Mouse (Mus musculus): ENCODE data around the gene Spag6. TPM values are rescaled to one million over a fixed set of nuclear protein-coding genes. Genes with fewer than 3 reads are reported as not detected.
A peak's percentile ranks its signal among the peaks of the same experiment; 100 is the strongest.

Spag6 gene
- polyA plus RNA-seq, 1 experiment from 2014 or later, result 0.09 TPM

DNA sequence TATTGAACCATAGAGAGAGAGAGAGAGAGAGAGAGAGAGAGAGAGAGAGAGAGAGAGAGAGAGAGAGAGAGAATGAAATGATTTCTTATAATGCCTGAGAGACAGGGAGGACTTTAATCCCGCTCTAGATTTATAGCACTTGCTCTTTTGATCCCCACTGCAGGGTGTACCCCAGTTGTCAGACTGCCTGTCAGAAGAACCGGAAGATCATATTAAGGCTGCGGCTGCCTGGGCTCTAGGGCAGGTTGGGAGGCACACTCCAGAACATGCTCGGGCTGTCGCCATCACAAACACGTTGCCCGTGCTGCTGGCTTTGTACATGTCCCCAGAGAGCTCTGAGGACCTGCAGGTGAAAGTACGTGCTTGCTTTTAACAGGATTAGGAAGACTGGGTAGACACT lies 43.2 kb downstream of the Spag6 start:
- no peak overlapping the region for H3K9ac ChIP-seq (ENCODE audit: low read length)
- H3K27ac ChIP-seq (ENCODE audit: low read length), result no peak overlapping the region
- no peaks in the 10 kb centered on the region for H3K9me3 ChIP-seq (replicated peaks; ENCODE audit: control insufficient read depth, low read length)
- H3K4me3 ChIP-seq (replicated peaks; ENCODE audit: low read length), result no peak overlapping the region
- ATAC-seq (ENCODE audit: insufficient read depth, low FRiP score), result no peak
- no peaks in the 10 kb centered on the region for H3K36me3 ChIP-seq (ENCODE audit: control insufficient read depth, insufficient read depth, low read length)
- WGBS, result 65% methylated on average over 8 of the region's 8 CpGs
- H3K27me3 ChIP-seq (ENCODE audit: control insufficient read depth, insufficient read depth, low read length), result no peaks in the 10 kb centered on the region
- H3K4me2 ChIP-seq (ENCODE audit: low read depth, low read length), result no peak overlapping the region
- no peaks in the 10 kb centered on the region for H3K4me1 ChIP-seq (ENCODE audit: control insufficient read depth, insufficient read depth, low read length)

DNA sequence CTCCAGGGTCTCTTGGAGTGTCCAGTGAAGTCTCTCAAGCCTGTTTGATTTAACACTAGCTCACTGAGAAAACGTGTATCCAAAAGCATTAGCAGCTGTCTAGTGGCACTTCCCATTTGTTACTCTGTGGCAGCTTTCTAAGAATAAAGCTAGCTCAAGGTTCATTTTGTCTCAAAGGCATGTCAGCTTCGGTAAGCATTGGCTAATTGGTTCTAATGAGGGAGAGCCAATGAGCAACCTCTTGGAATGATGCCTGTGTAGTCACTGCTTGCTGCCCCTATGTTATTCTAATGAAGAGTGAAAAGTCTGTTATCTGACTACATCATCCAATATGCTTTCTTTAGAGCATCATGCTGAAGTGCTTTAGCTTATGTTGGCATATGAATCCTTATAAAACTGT lies 45.4 kb downstream of the Spag6 start:
- no peak overlapping the region for H3K4me3 ChIP-seq (replicated peaks; ENCODE audit: low read length)
- ATAC-seq (ENCODE audit: insufficient read depth, low FRiP score), result no peak
- no peaks in the 10 kb centered on the region for H3K4me1 ChIP-seq (ENCODE audit: control insufficient read depth, insufficient read depth, low read length)
- H3K36me3 ChIP-seq (ENCODE audit: control insufficient read depth, insufficient read depth, low read length), result no peaks in the 10 kb centered on the region
- no peaks in the 10 kb centered on the region for H3K27me3 ChIP-seq (ENCODE audit: control insufficient read depth, insufficient read depth, low read length)
- H3K27ac ChIP-seq (ENCODE audit: low read length), result no peak overlapping the region
- no peaks in the 10 kb centered on the region for H3K9me3 ChIP-seq (replicated peaks; ENCODE audit: control insufficient read depth, low read length)
- WGBS, result 50% methylated on average over 2 of the region's 2 CpGs
- H3K4me2 ChIP-seq (ENCODE audit: low read depth, low read length), result no peak overlapping the region
- no peak overlapping the region for H3K9ac ChIP-seq (ENCODE audit: low read length)

- Histone ChIP-seq H3K4me3 (replicated peaks; ENCODE audit: low read length) (no peak overlapping the region), H3K27ac (ENCODE audit: low read length) (no peak overlapping the region), H3K4me1 (ENCODE audit: control insufficient read depth, insufficient read depth, low read length) (no peaks in the 10 kb centered on the region), H3K36me3 (ENCODE audit: control insufficient read depth, insufficient read depth, low read length) (no peaks in the 10 kb centered on the region), H3K4me2 (ENCODE audit: low read depth, low read length) (no peak overlapping the region), H3K9me3 (replicated peaks; ENCODE audit: control insufficient read depth, low read length) (no peaks in the 10 kb centered on the region), H3K27me3 (ENCODE audit: control insufficient read depth, insufficient read depth, low read length) (no peaks in the 10 kb centered on the region), H3K9ac (ENCODE audit: low read length) (no peak overlapping the region)
- no peak for ATAC-seq (ENCODE audit: insufficient read depth, low FRiP score)
- 44% methylated on average over 2 of the region's 2 CpGs for WGBS
These were observed 62.3 kb downstream of the Spag6 start for GRCm38 (mm10) chr2:18756144-18756543.

DNA sequence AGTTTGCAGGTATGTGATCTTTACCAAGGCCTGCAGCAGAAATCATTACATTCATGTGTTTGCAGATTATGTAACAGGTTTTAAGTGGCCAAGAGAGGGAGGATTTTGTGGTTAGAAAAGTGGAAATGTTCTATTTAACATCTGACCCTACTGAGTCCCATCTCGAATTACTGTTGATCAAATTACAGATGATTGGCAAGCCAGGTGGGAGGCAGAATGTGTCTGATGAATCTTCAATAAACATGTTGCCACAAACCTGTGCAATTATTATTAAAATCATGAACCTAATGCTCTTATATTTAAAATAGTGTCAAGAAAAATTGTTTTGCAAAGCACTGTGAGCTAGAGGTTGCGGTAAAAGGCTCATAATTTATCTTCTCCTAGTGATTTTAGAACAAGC lies 71.0 kb downstream of the Spag6 start:
- no peaks in the 10 kb centered on the region for H3K9me3 ChIP-seq (replicated peaks; ENCODE audit: control insufficient read depth, low read length)
- H3K27ac ChIP-seq (ENCODE audit: low read length), result no peak overlapping the region
- no peaks in the 10 kb centered on the region for H3K36me3 ChIP-seq (ENCODE audit: control insufficient read depth, insufficient read depth, low read length)
- no peak overlapping the region for H3K4me2 ChIP-seq (ENCODE audit: low read depth, low read length)
- 0 out of 2 replicates have a peak, but pooled peaks cover 3% of the 10 kb centered on the region for H3K4me1 ChIP-seq (ENCODE audit: control insufficient read depth, insufficient read depth, low read length)
- 71% methylated on average over 2 of the region's 2 CpGs for WGBS
- no peak for ATAC-seq (ENCODE audit: insufficient read depth, low FRiP score)
- H3K9ac ChIP-seq (ENCODE audit: low read length), result no peak overlapping the region
- H3K4me3 ChIP-seq (replicated peaks; ENCODE audit: low read length), result no peak overlapping the region
- no peaks in the 10 kb centered on the region for H3K27me3 ChIP-seq (ENCODE audit: control insufficient read depth, insufficient read depth, low read length)

GRCm38 (mm10) chr2:18765481-18766249 lies 71.8 kb downstream of the Spag6 start:
- Histone ChIP-seq H3K4me3 (replicated peaks; ENCODE audit: low read length) (peak overlapping the region; percentile 78), H3K9ac (ENCODE audit: low read length) (peak overlapping the region; percentile 26), H3K27me3 (ENCODE audit: control insufficient read depth, insufficient read depth, low read length) (no peaks in the 10 kb centered on the region), H3K36me3 (ENCODE audit: control insufficient read depth, insufficient read depth, low read length) (no peaks in the 10 kb centered on the region), H3K9me3 (replicated peaks; ENCODE audit: control insufficient read depth, low read length) (no peaks in the 10 kb centered on the region), H3K27ac (ENCODE audit: low read length) (peak overlapping the region; percentile 98), H3K4me2 (ENCODE audit: low read depth, low read length) (peak overlapping the region; percentile 81), H3K4me1 (ENCODE audit: control insufficient read depth, insufficient read depth, low read length) (0 out of 2 replicates have a peak, but pooled peaks cover 3% of the 10 kb centered on the region)
- peak; percentile 37 for ATAC-seq (ENCODE audit: insufficient read depth, low FRiP score)
- 33% methylated on average over 12 of the region's 12 CpGs for WGBS

GRCm38 (mm10) chr2:18766441-18766820 lies 72.6 kb downstream of the Spag6 start:
- 28% methylated on average over 4 of the region's 4 CpGs for WGBS
- peak; percentile 15; the same call in 1 of the 2 replicates for ATAC-seq (ENCODE audit: insufficient read depth, low FRiP score)
- peak overlapping the region; percentile 98 for H3K27ac ChIP-seq (ENCODE audit: low read length)
- H3K36me3 ChIP-seq (ENCODE audit: control insufficient read depth, insufficient read depth, low read length), result no peaks in the 10 kb centered on the region
- H3K4me3 ChIP-seq (replicated peaks; ENCODE audit: low read length), result peak overlapping the region; percentile 78
- no peaks in the 10 kb centered on the region for H3K9me3 ChIP-seq (replicated peaks; ENCODE audit: control insufficient read depth, low read length)
- H3K9ac ChIP-seq (ENCODE audit: low read length), result peak overlapping the region; percentile 98
- H3K4me1 ChIP-seq (ENCODE audit: control insufficient read depth, insufficient read depth, low read length), result 0 out of 2 replicates have a peak, but pooled peaks cover 3% of the 10 kb centered on the region
- H3K4me2 ChIP-seq (ENCODE audit: low read depth, low read length), result peak overlapping the region; percentile 81
- no peaks in the 10 kb centered on the region for H3K27me3 ChIP-seq (ENCODE audit: control insufficient read depth, insufficient read depth, low read length)

- H3K4me3 ChIP-seq (replicated peaks; ENCODE audit: low read length), result peak overlapping the region; percentile 78
- H3K9ac ChIP-seq (ENCODE audit: low read length), result peak overlapping the region; percentile 98
- no peaks in the 10 kb centered on the region for H3K36me3 ChIP-seq (ENCODE audit: control insufficient read depth, insufficient read depth, low read length)
- H3K27ac ChIP-seq (ENCODE audit: low read length), result peak overlapping the region; percentile 98
- peak overlapping the region; percentile 81 for H3K4me2 ChIP-seq (ENCODE audit: low read depth, low read length)
- 0 out of 2 replicates have a peak, but pooled peaks cover 3% of the 10 kb centered on the region for H3K4me1 ChIP-seq (ENCODE audit: control insufficient read depth, insufficient read depth, low read length)
- peak; percentile 89 for ATAC-seq (ENCODE audit: insufficient read depth, low FRiP score)
- H3K27me3 ChIP-seq (ENCODE audit: control insufficient read depth, insufficient read depth, low read length), result no peaks in the 10 kb centered on the region
- under 1% methylated on average over 56 of the region's 56 CpGs for WGBS
- no peaks in the 10 kb centered on the region for H3K9me3 ChIP-seq (replicated peaks; ENCODE audit: control insufficient read depth, low read length)
These were observed 73.1 kb downstream of the Spag6 start for GRCm38 (mm10) chr2:18766821-18767541.

DNA sequence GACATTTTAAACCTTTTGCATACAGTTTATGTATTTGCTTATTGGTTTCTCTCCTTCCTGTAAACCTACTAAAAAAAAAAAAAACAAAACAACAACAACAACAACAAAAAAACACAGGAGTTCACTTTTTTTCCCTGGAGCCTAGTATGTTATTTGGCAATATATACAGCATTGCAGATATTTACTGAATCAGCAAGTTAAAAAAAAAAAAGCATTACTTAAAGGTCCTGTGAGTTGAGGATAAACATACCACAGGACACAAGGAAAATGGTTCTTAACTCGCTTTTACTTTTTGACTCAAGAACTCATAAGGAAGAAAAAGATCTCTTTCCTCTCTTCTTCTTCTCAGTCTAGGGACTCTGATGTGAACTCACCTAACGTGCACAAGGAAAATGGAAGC lies 74.6 kb downstream of the Spag6 start:
- Histone ChIP-seq H3K9me3 (replicated peaks; ENCODE audit: control insufficient read depth, low read length) (no peaks in the 10 kb centered on the region), H3K36me3 (ENCODE audit: control insufficient read depth, insufficient read depth, low read length) (no peaks in the 10 kb centered on the region), H3K27ac (ENCODE audit: low read length) (no peak overlapping the region), H3K4me2 (ENCODE audit: low read depth, low read length) (no peak overlapping the region), H3K27me3 (ENCODE audit: control insufficient read depth, insufficient read depth, low read length) (no peaks in the 10 kb centered on the region), H3K9ac (ENCODE audit: low read length) (no peak overlapping the region), H3K4me3 (replicated peaks; ENCODE audit: low read length) (no peak overlapping the region), H3K4me1 (ENCODE audit: control insufficient read depth, insufficient read depth, low read length) (0 out of 2 replicates have a peak, but pooled peaks cover 3% of the 10 kb centered on the region)
- 85% methylated on average over 2 of the region's 2 CpGs for WGBS
- no peak for ATAC-seq (ENCODE audit: insufficient read depth, low FRiP score)

DNA sequence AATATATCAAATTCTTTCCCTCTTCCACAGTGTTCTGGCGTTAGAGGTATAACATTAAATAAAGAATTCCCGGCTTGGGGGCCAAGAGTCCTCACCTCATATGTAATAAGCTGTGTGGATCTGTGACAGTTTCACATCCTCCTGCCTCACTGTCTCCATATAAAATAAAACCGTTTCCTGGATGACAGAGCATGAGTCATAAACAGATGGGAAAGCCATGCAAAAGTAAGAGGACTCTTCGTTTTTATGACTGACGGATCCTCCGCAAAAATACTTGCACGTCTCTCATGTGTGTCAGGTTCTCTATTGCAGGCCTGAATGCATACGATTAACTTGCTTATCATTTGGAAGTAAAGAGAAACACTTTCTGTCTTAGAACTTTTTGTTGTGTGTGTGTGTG lies 78.6 kb downstream of the Spag6 start:
- H3K4me1 ChIP-seq (ENCODE audit: control insufficient read depth, insufficient read depth, low read length), result no peaks in the 10 kb centered on the region
- 73% methylated on average over 8 of the region's 8 CpGs for WGBS
- H3K9me3 ChIP-seq (replicated peaks; ENCODE audit: control insufficient read depth, low read length), result no peaks in the 10 kb centered on the region
- no peak overlapping the region for H3K27ac ChIP-seq (ENCODE audit: low read length)
- H3K4me2 ChIP-seq (ENCODE audit: low read depth, low read length), result no peak overlapping the region
- H3K9ac ChIP-seq (ENCODE audit: low read length), result no peak overlapping the region
- ATAC-seq (ENCODE audit: insufficient read depth, low FRiP score), result no peak
- no peaks in the 10 kb centered on the region for H3K27me3 ChIP-seq (ENCODE audit: control insufficient read depth, insufficient read depth, low read length)
- H3K4me3 ChIP-seq (replicated peaks; ENCODE audit: low read length), result no peak overlapping the region
- no peaks in the 10 kb centered on the region for H3K36me3 ChIP-seq (ENCODE audit: control insufficient read depth, insufficient read depth, low read length)

Measured in stomach, embryonic 16.5 days (tissue).